ENCODE assay signal across 13 mouse cellular contexts in genomic region chr13:98689605-98690290, GRCm38 (mm10). TPM values are rescaled to one million over a fixed set of nuclear protein-coding genes. Genes with fewer than 3 reads are reported as not detected.
DNase-seq lines count a peak whose midpoint lies in the region; ATAC-seq and TF ChIP-seq lines count a peak whose summit lies in the region.
"Had no signal": no experiment of that assay in that cellular context is flagged by ENCODE, and none has a peak within 500 bp of the region (broad histone marks: within the 10 kb centered on the region; RNA-seq: fewer than 3 reads in every experiment).

No protein-coding gene starts in this region.

- ATAC-seq in intestine, embryonic 14.5 days (replicated peaks; ENCODE audit: low FRiP score, low TSS enrichment, low read depth), result no peak
- ATAC-seq: forebrain, embryonic 15.5 days had no signal

- peak overlapping the region; percentile 1; the same call in 1 of the 2 replicates for H3K4me3 ChIP-seq in intestine, embryonic 14.5 days (ENCODE audit: low read depth, low read length)
- no peak overlapping the region for H3K4me3 ChIP-seq in lung, adult 2 months (replicated peaks; ENCODE audit: extremely low read depth, low read depth, low read length)
- H3K4me3 ChIP-seq: forebrain, embryonic 15.5 days; hindbrain, embryonic 15.5 days; liver, embryonic 15.5 days had no signal

- peaks cover 8% of the 10 kb centered on the region for H3K27me3 ChIP-seq in intestine, embryonic 14.5 days (replicated peaks; ENCODE audit: control insufficient read depth, insufficient read depth, low read length)

- peak; percentile 28 to 43 for DNase-seq in lung, adult 18-20 months
- no peak for DNase-seq in lung, postnatal 25 days (ENCODE audit: low spot score)
- DNase-seq in intestine, embryonic 14.5 days (ENCODE audit: low spot score), result peak; percentile 54
- peak; percentile 45 for DNase-seq in lung, adult 2 months
- no peak for DNase-seq in cerebellum, postnatal 10 days
- no peak for DNase-seq in ovary, postnatal 14 days (ENCODE audit: low spot score)
- no peak for DNase-seq in thymus, postnatal 4 days
- no peak for DNase-seq in urinary bladder, postnatal 4 days (ENCODE audit: low spot score in 2 of 2)
- DNase-seq: thymus, adult 2 months had no signal

- TF ChIP-seq CTCF in lung, adult 2 months (IDR thresholded peaks at IDR 0.05; ENCODE audit: insufficient read depth, low read length), result no peak

- H3K27ac ChIP-seq in intestine, embryonic 14.5 days (ENCODE audit: low read depth), result no peak overlapping the region
- H3K27ac ChIP-seq: forebrain, embryonic 15.5 days; hindbrain, embryonic 15.5 days; liver, embryonic 15.5 days had no signal

- WGBS in intestine, embryonic 14.5 days, result 46% methylated on average over 11 of the region's 11 CpGs
- 44% methylated on average over 11 of the region's 11 CpGs for WGBS in lung, adult 2 months

- H3K9ac ChIP-seq in intestine, embryonic 14.5 days (ENCODE audit: low read length), result no peak overlapping the region
- H3K9ac ChIP-seq: forebrain, embryonic 15.5 days; hindbrain, embryonic 15.5 days; liver, embryonic 15.5 days had no signal

- TF ChIP-seq POLR2A in lung, adult 2 months (IDR thresholded peaks at IDR 0.05; ENCODE audit: borderline replicate concordance, extremely low read depth, low read depth, low read length), result no peak

- H3K4me1 ChIP-seq in intestine, embryonic 14.5 days (replicated peaks; ENCODE audit: control insufficient read depth, insufficient read depth, low read length), result peaks cover 2% of the 10 kb centered on the region; the same call in 1 of the 2 replicates
- peaks cover 3% of the 10 kb centered on the region; the same call in 1 of the 2 replicates for H3K4me1 ChIP-seq in lung, adult 2 months (ENCODE audit: control insufficient read depth, insufficient read depth, low read length)
- H3K4me1 ChIP-seq: liver, embryonic 15.5 days had no signal

- H3K4me2 ChIP-seq in intestine, embryonic 14.5 days (ENCODE audit: low read length), result peak overlapping the region; percentile 28
- H3K4me2 ChIP-seq: forebrain, embryonic 15.5 days; hindbrain, embryonic 15.5 days; liver, embryonic 15.5 days had no signal

- H3K36me3 ChIP-seq in intestine, embryonic 14.5 days (ENCODE audit: control insufficient read depth, insufficient read depth, low read length), result no peaks in the 10 kb centered on the region
- H3K36me3 ChIP-seq: forebrain, embryonic 15.5 days; hindbrain, embryonic 15.5 days; liver, embryonic 15.5 days had no signal

- no peaks in the 10 kb centered on the region for H3K9me3 ChIP-seq in intestine, embryonic 14.5 days (ENCODE audit: control insufficient read depth, low read length)
- H3K9me3 ChIP-seq: forebrain, embryonic 15.5 days; hindbrain, embryonic 15.5 days; liver, embryonic 15.5 days had no signal

RNA-seq across cellular contexts. Expression of gene Tmem171, which starts 4.9 kb away (rescaled TPM):
- polyA plus RNA-seq in intestine, embryonic 14.5 days (2014; fragmentation: Nextera tagmentation; extraction: Ambion mirVana), result 18.1 and 19.7 TPM in 2 replicates
- 3.6 and 6.6 TPM in 2 replicates for polyA plus RNA-seq in lung, adult 2 months (2012; rRNA removed)
- polyA plus RNA-seq: embryonic facial prominence, embryonic 11.5 days; forebrain, embryonic 15.5 days; hindbrain, embryonic 15.5 days had no signal

RNA-seq across cellular contexts. Expression of gene Tmem174, which starts 52.5 kb away (rescaled TPM):
- 0.15 and 0.20 TPM in 2 replicates for polyA plus RNA-seq in intestine, embryonic 14.5 days (2014; fragmentation: Nextera tagmentation; extraction: Ambion mirVana)
- polyA plus RNA-seq in lung, adult 2 months (2012; rRNA removed), result not detected in 2 replicates
- polyA plus RNA-seq: embryonic facial prominence, embryonic 11.5 days; forebrain, embryonic 15.5 days; hindbrain, embryonic 15.5 days; liver, embryonic 15.5 days had no signal

Comparison
In these comparisons a context has a peak if more than half of its experiments do, and no peak if none do; other contexts are left out.
1. DNase-seq: peak in lung, adult 18-20 months (2 of 2), intestine, embryonic 14.5 days (single experiment) and lung, adult 2 months (single experiment); none in lung, postnatal 25 days (single experiment), cerebellum, postnatal 10 days (0 of 2), ovary, postnatal 14 days (single experiment), thymus, postnatal 4 days (single experiment) and urinary bladder, postnatal 4 days (0 of 2).